In genomic region chr2:18896015-18896414, GRCm38 (mm10) we compare ENCODE assay signal across 12 mouse cellular contexts.
DNase-seq lines count a peak whose midpoint lies in the region; ATAC-seq lines count a peak whose summit lies in the region.
"Had no signal": no experiment of that assay in that cellular context is flagged by ENCODE, and none has a peak within 500 bp of the region (broad histone marks: within the 10 kb centered on the region; RNA-seq: fewer than 3 reads in every experiment).

No protein-coding gene starts in this region.

- peaks cover 19% of the 10 kb centered on the region for H3K4me1 ChIP-seq in forebrain, embryonic 12.5 days

- no peak overlapping the region for H3K27ac ChIP-seq in forebrain, embryonic 12.5 days
- H3K27ac ChIP-seq: heart, embryonic 15.5 days; layer of hippocampus, adult 2 months had no signal

- H3K9me3 ChIP-seq in forebrain, embryonic 12.5 days = no peaks in the 10 kb centered on the region
- H3K9me3 ChIP-seq: heart, embryonic 15.5 days had no signal

- H3K4me3 ChIP-seq in forebrain, embryonic 12.5 days (replicated peaks) = no peak overlapping the region
- H3K4me3 ChIP-seq: heart, embryonic 15.5 days; layer of hippocampus, adult 2 months had no signal

- intact Hi-C loops in heart, postnatal 14 days (cut with DNase I) = loop anchor here (5.0 kb wide), 2 partner anchors 46 to 101 kb away; partner anchors contain the start of genes 4930426L09Rik and Pip4k2a

- H3K9ac ChIP-seq in forebrain, embryonic 12.5 days = no peak overlapping the region
- H3K9ac ChIP-seq: heart, embryonic 15.5 days had no signal

- no peaks in the 10 kb centered on the region for H3K36me3 ChIP-seq in forebrain, embryonic 12.5 days (replicated peaks)

- H3K27me3 ChIP-seq in forebrain, embryonic 12.5 days = no peaks in the 10 kb centered on the region
- H3K27me3 ChIP-seq: heart, embryonic 15.5 days had no signal

- 47% methylated on average over 6 of the region's 6 CpGs for WGBS in forebrain, embryonic 12.5 days

- no peak for ATAC-seq in megakaryocyte-erythroid progenitor cell, adult 5-6 weeks (replicated peaks; ENCODE audit: low FRiP score, low TSS enrichment, poor library complexity, severe bottlenecking)
- ATAC-seq in forebrain, embryonic 12.5 days (ENCODE audit: low FRiP score) = no peak

- no peak overlapping the region for H3K4me2 ChIP-seq in forebrain, embryonic 12.5 days
- H3K4me2 ChIP-seq: heart, embryonic 15.5 days; midbrain, embryonic 11.5 days had no signal

- peak; percentile 20 for DNase-seq in kidney, adult 9 months
- DNase-seq in kidney, adult 8-10 months = no peak
- peak; percentile 43 to 58 for DNase-seq in heart, postnatal 14 days
- DNase-seq in kidney, postnatal 14 days = peak; percentile 58
- DNase-seq in retina, postnatal 1 day = peak; percentile 70
- DNase-seq: liver; right cerebral cortex, postnatal 4 days had no signal

Comparison
In these comparisons a context has a peak if more than half of its experiments do, and no peak if none do; other contexts are left out.
1. DNase-seq: peak in kidney, adult 9 months (single experiment), heart, postnatal 14 days (2 of 2), kidney, postnatal 14 days (single experiment) and retina, postnatal 1 day (single experiment); none in kidney, adult 8-10 months (0 of 2).